Mouse (Mus musculus): ENCODE results near the gene Krt1.
A peak's percentile ranks its signal among the peaks of the same experiment; 100 is the strongest.

The Krt1 gene

GRCm38 (mm10) chr15:101850694-101851093 is at the start of gene Krt1:
Gene Krt1, minus strand, starts transcription at chr15:101850794.
- no peak for DNase-seq (ENCODE audit: low spot score)

DNA sequence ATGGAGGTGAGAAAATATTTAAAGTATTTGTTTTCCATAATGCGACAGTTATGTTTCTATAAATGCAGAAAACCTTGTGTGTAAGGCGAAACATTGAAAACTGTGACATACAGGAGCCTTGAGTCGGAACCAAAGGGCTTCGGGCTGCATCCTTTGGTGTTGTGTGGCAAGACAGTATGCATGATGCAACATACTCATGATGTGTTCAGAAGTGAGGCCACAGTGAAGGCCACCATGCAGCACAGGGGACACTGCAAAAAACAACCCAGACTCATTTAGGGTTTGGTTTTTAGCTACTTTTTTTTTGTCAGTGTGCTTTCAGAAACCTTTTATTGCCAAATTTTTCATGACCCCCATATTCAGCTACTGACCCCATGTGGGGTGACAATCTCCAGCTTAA is 44.6 kb upstream of the Krt1 start:
- no peak for DNase-seq (ENCODE audit: low spot score)

GRCm38 (mm10) chr15:101892820-101893219 is 42.2 kb upstream of the Krt1 start, which contains the start of gene Krt76:
Gene Krt76, minus strand, starts transcription at chr15:101892920.
- DNase-seq (ENCODE audit: low spot score) = no peak

DNA sequence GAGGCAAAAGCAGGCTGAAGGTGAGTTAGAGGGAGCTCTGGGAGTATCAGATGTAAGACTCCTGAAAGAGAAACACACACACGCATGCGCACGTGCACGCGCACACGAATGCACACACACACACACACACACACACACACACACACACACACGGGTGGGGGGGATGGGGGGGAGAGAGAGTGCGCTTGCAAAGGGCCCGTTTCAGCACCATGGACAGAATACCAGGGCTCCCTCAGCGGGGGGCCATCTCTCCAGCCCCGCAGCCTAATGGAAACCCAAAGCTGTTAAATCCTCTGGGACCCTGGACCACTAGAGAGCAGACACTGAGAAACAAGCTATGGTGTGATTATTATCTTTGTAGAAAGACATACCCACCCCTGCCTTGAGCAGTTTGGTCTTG is 29.2 kb upstream of the Krt1 start:
- no peak for DNase-seq (ENCODE audit: low spot score)

GRCm38 (mm10) chr15:101878041-101878440 is 27.4 kb upstream of the Krt1 start:
- DNase-seq (ENCODE audit: low spot score) = no peak

DNA sequence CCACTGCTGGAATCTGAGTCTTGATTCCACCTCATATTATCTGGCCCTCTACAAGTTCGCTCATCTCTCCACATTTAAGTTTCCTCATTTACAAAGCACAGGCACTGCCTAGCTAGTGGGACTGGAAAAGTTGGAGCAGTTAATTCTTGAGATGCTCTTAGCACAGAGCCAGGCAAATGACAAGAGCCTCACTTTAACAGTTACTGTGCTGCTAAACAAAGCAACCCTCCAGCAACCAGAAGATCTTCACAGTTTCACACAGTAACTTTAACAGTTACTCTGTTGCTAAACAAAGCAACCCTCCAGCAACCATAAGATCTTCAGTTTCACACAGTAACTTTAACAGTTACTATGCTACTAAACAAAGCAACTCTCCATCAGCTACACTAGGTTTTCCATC is 23.8 kb upstream of the Krt1 start:
- DNase-seq (ENCODE audit: low spot score) = no peak

DNA sequence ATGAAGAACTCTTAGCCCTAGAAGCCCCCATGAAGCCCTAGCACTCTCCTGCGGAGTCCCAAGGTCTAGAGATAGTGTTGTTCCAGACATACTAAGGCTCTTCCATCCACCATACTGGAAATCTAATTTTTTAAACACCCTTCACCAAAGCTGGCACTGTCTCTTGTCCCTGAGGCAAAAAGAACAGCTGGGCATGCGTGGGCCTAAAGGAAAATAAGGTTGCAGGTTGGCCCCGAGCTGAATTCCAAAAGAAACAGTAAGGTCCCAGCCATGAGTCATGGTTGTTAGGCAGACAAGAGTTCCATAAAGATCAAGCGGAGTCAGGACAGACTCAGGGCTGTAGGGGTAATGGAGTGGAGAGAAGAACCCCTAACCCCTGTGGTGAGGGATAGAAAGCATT is 22.6 kb upstream of the Krt1 start:
- DNase-seq (ENCODE audit: low spot score) = no peak

DNA sequence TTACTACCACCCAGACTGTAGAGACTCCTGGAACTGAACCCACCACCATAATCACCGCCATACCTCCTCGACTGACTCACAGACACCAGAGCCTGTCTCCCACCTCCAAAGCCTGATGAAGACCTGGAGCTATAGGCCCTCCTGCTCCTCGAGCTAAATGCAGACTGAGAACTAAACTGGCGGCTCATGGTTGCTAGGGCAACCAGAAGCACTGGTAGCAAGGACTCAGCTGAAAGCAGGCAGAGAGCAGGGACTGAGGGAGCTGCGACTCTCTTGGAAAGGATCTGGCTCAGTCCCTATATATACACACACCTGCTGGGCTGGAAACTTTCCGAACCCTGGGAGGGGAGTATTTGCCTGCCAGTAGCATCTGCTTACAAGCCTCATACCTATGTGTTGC is 18.8 kb upstream of the Krt1 start, which contains the start of gene Krt77:
Krt77 (minus strand) TSS at position 275 of the 400 bp plus-strand sequence.
- no peak for DNase-seq (ENCODE audit: low spot score)

GRCm38 (mm10) chr15:101866754-101867153 is 16.2 kb upstream of the Krt1 start:
- no peak for DNase-seq (ENCODE audit: low spot score)

DNA sequence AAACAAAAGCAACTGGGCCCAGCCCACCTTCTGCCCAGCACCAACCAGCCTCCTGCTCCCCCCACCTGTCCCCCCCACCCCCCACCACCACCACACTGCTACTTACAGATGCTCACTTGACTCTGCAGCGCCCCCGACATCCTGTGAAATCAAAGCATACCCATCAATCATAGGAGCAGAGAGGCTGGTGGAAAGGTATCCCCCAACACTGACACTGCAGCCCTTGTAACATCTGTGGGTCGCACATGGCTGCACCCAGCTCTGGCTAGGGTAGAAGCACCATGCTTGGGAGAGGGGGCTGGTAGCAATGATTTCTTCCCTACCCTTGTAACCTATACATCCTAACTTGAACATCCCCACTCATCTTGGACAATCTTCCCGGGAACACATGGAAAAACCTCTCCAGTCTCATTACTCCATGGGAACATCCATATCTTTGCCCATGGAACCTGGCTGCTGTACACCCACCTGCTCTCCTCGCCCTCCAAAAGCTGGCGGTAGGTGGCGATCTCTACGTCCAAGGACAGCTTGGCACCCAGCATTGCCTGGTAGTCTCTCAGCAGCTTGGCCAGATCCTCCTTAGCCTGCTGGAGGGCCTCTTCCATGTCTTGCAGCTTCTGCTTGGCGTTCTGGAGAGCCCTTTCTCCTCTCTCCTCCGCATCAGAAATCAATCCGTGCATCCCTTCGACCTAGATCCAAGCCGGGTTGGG is 10.0 kb upstream of the Krt1 start:
- no peak for DNase-seq (ENCODE audit: low spot score)

DNA sequence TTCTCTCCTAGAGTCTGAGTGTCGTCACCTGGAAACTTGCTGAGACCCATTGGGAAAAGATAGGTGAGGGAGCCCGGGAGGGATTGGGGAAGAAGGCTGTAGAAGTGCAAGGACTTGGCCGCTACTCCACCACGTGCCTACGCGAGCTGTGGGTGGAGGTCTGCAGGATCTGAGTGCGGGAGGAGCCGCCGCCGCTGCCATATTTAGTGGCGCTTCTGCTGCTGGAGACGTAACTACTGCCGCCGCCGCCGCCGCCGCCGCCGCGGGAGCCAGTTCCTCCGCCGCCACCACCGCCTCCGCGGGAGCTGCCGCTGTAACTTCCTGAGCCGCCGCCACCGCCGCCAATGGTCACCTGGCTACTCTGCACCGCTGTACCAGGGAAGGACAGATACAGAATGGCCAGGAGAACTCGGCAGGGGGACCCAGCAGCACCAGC is 9.2 kb upstream of the Krt1 start:
- no peak for DNase-seq (ENCODE audit: low spot score)

GRCm38 (mm10) chr15:101858673-101859425 is 8.3 kb upstream of the Krt1 start:
- no peak for DNase-seq (ENCODE audit: low spot score)

DNA sequence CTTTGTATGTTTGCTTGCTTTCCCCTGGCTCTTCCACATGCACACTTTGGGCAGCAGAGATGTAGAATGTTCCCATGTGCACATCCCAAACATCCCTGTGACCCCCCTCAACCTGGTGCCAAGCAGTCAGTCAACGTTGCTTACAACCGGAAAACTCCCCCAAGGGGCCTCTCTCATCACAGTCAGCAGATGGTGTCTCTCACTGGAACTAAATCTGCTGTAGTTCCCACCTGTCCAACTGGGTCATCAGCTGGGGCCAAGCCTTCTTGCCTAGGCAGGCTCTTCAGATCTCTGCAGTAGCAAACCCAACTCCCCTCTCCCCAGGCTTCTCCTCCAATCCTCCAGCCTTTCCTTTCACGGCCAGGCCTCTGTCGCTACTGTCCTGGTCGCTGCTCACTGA is 6.1 kb upstream of the Krt1 start:
- no peak for DNase-seq (ENCODE audit: low spot score)

DNA sequence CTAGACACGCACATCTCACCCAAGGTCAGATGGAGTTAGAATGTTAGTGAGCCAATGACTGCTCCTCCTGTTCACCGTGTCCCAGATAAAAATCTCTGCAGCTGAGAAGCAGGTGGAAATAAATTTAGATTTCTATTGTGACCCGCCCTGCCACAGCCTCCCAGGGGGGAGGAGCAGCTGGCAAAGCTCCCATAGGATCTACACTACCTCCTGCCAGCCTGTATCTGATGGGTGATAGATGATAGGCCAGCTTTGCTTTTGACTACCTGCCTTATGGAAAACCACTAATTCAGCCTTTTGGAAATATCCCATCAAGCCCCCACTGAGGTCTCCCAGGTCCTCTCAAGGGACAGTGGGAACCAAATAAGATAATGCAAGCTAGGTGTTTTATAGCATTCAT is 5.1 kb upstream of the Krt1 start:
- DNase-seq (ENCODE audit: low spot score) = no peak

GRCm38 (mm10) chr15:101854294-101854693 is 3.7 kb upstream of the Krt1 start:
- no peak for DNase-seq (ENCODE audit: low spot score)

DNA sequence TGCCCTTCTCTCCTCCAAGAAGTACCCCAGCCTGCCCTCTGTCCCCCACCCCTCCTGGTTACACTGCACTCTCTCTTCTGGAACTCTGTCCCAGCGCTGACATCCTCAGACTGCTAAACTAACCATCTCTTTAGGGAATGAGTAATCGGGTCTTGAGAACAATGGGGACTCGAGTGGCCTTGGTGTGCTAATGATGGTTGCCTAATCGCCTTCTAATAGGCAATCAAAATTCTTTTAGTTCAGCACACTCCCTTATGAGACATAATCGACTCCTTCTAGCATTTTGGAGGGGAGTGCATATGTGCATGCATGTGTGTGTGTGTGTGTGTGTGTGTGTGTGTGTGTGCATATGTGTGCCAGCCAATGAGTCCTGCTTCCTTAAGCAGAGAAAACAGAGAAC is 2.0 kb upstream of the Krt1 start:
- DNase-seq (ENCODE audit: low spot score) = no peak

DNA sequence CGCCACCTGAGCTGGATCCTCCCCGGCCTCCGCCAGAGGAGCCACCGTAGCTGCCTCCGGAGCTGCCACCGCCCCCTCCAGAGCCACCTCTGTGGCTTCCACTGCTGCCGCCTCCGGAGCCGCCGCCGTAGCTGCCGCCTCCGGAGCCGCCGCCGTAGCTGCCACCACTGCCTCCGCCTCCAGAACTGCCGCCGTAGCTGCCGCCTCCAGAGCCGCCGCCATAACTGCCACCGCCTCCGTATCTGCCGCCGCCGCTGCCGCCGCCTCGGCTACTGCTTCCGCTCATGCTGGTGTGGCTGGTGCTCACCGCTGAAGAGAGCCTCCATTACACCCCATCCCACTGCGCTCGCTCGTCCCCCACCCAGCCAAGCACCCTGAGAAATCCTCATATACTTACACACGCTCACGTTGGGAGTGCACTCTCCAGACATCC is 4.6 kb downstream of the Krt1 start:
- DNase-seq (ENCODE audit: low spot score) = peak; percentile 31

DNA sequence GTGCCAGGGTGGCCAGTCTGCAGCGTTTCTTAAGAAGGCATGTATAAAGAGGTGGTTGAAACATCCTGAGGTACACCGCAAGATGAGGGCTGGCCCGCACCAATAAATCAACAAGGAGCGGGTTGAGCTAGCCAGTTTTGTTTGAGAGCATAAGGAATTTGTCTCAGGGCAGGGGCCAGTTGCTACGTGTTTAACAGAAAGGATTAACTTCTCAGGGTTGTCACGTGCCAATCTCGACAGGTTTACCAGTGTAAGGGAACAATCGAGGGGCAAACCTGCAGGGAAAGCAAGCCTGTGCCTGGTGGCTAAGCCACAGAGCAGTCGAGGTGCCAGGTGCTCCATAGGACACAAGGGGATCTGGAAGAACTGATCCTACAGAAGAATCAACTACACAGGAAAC is 7.4 kb downstream of the Krt1 start:
- DNase-seq (ENCODE audit: low spot score) = no peak

DNA sequence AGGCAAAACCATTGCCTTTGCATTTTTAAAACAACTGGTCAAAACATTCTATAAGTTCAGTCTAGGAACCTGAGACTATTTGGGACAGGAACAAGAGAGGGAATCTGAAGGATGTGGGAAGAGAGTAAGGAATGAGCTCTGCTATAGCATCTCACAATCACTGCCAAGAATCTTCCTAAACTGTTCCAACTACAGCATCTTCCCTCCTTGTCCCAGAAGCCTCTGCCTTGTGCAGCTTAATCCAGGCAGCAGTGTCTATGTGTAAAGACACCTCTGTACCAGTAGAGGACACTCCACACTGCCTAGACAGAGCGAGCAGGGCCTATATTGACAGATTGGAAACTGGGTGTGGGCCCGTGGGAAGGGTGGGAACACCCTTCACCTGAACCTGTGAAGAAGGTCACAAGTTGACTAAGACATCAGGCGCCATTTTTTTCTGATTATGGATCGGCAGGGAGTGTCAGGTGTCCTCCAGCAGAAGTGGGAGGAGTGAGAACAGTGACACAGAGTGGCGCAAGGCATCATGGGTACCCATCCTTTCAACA is 15.7 kb downstream of the Krt1 start:
- no peak for DNase-seq (ENCODE audit: low spot score)

DNA sequence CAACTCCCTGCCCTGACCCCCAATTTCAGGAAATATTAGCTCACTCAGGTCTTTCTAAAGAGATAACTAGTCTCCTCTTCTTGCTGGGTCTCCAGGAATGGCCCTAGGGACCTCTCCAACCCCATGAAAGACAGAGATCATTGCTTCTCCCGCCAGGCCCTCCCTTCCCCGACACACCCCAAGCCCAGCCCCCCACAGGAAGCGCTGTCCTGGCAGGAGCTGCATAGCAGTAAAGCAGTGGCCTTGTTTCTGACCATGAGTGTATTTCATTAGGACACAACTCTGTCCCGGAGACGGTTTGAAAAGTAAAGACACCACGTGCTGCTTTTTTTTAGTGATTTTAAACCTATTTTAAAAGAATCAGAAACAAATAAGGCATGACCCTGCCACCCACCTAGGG is 17.5 kb downstream of the Krt1 start:
- DNase-seq (ENCODE audit: low spot score) = no peak

GRCm38 (mm10) chr15:101829441-101829840 is 21.2 kb downstream of the Krt1 start:
- no peak for DNase-seq (ENCODE audit: low spot score)

DNA sequence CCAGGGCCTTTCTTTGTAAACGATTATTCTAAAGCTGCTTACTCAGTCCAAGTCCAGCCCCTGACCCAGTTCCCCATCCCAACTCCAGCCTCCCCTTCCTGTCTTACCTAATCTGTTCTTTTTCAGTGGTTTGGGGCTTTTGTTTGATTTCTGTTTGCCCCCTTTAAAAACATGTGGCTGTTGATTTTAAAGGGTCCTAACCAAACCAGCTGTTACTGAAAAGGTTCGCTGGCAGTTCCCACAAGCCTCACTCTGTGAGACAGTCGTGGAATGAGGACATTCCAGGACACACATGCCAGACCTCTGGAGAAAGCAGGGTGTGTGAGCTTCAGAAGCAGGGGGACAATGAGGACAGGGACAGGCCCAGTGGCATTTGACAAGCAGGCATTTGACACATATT is 28.8 kb downstream of the Krt1 start:
- DNase-seq (ENCODE audit: low spot score) = no peak

DNA sequence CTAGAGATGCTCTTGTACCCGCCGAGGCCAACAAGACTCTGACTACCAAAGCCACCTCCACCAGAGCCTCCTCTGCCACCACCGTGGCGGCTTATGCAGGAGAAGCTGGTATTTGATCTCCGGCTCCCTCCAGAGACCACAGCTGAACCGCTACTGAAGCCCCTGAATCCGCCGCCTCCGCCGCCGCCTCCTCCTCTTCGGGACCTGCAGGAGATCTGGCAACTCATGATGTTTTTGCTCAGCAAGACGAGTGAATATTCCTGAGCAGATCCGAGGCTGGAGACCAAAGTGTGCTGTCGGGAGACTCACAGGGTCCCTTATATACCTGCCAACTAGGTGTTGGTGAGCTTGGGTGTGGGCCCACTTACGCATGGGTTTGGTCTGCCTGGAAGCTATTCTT is 32.7 kb downstream of the Krt1 start, which contains the start of gene Krt2:
Krt2 (minus strand) TSS at position 295 of the 400 bp plus-strand sequence.
- DNase-seq (ENCODE audit: low spot score) = no peak

Measured in ovary, postnatal 14 days (tissue).